Comparison of ENCODE assay signal across 29 mouse cellular contexts in the genomic region with DNA sequence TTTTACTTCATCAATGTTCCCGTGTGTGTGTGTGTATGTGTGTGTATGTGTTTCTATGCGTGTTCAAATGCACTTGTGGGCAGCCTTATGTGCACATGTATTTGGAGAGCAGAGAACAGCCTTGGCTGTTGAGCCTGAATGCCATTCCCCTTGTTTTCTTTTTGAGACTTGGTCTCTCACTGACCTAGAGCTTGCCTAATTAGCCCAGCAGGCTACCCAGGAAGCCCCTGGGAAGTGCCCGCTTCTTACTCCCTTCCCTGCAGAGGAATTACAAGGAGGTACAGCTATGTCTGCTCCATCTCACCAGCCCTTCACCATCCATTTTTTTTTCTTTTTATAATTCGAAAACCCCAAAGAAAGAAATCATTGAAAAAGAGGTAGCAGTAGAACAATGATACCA. TPM values are rescaled to one million over a fixed set of nuclear protein-coding genes. Genes with fewer than 3 reads are reported as not detected.
DNase-seq lines count a peak whose midpoint lies in the region; ATAC-seq and TF ChIP-seq lines count a peak whose summit lies in the region.
"Had no signal": no experiment of that assay in that cellular context is flagged by ENCODE, and none has a peak within 500 bp of the region (broad histone marks: within the 10 kb centered on the region; RNA-seq: fewer than 3 reads in every experiment).

No protein-coding gene starts in this region.

- no peaks in the 10 kb centered on the region for H3K27me3 ChIP-seq in forebrain, embryonic 11.5 days (ENCODE audit: control insufficient read depth, insufficient read depth, low read length)
- no peaks in the 10 kb centered on the region for H3K27me3 ChIP-seq in forebrain, postnatal 0 days (ENCODE audit: insufficient read depth, low read length)
- H3K27me3 ChIP-seq in midbrain, embryonic 12.5 days, result no peaks in the 10 kb centered on the region
- H3K27me3 ChIP-seq in midbrain, embryonic 13.5 days, result no peaks in the 10 kb centered on the region
- H3K27me3 ChIP-seq: hindbrain, embryonic 13.5 days; liver, embryonic 13.5 days; neural tube, embryonic 15.5 days had no signal

- no peaks in the 10 kb centered on the region for H3K36me3 ChIP-seq in forebrain, embryonic 11.5 days (ENCODE audit: control insufficient read depth, insufficient read depth, low read length)
- H3K36me3 ChIP-seq in forebrain, postnatal 0 days (ENCODE audit: insufficient read depth), result no peaks in the 10 kb centered on the region
- no peaks in the 10 kb centered on the region for H3K36me3 ChIP-seq in midbrain, embryonic 12.5 days
- H3K36me3 ChIP-seq in midbrain, embryonic 13.5 days, result no peaks in the 10 kb centered on the region
- H3K36me3 ChIP-seq: heart, embryonic 12.5 days; hindbrain, embryonic 13.5 days; liver, embryonic 13.5 days; neural tube, embryonic 15.5 days had no signal

- H3K4me1 ChIP-seq in forebrain, embryonic 11.5 days (replicated peaks; ENCODE audit: control insufficient read depth, insufficient read depth, low read length), result peaks cover 4% of the 10 kb centered on the region; the same call in 1 of the 2 replicates
- H3K4me1 ChIP-seq in forebrain, postnatal 0 days (ENCODE audit: insufficient read depth), result peaks cover 5% of the 10 kb centered on the region
- H3K4me1 ChIP-seq in midbrain, embryonic 12.5 days, result peaks cover 14% of the 10 kb centered on the region; the same call in 1 of the 2 replicates
- H3K4me1 ChIP-seq in midbrain, embryonic 13.5 days (replicated peaks), result peaks cover 34% of the 10 kb centered on the region
- H3K4me1 ChIP-seq: liver, embryonic 13.5 days had no signal

- ATAC-seq in forebrain, embryonic 11.5 days (replicated peaks; ENCODE audit: low FRiP score), result peak; percentile 61
- ATAC-seq in forebrain, postnatal 0 days, result no peak
- ATAC-seq in midbrain, embryonic 12.5 days (ENCODE audit: low FRiP score, low read depth), result 0 out of 2 replicates have a peak, but pooled peaks have one; percentile 25
- no peak for ATAC-seq in midbrain, embryonic 13.5 days
- ATAC-seq: CD4-positive, CD25-positive, alpha-beta regulatory T cell, adult 4 months; intestine, embryonic 16.5 days; lung, postnatal 0 days had no signal

- WGBS in forebrain, embryonic 11.5 days, result 8% methylated on average over 4 of the region's 4 CpGs
- 6% methylated on average over 4 of the region's 4 CpGs for WGBS in forebrain, postnatal 0 days
- WGBS in midbrain, embryonic 12.5 days, result 10% methylated on average over 4 of the region's 4 CpGs
- WGBS in midbrain, embryonic 13.5 days, result 17% methylated on average over 4 of the region's 4 CpGs

- no peak for TF ChIP-seq CTCF in forebrain, postnatal 0 days (IDR thresholded peaks at IDR 0.05; ENCODE audit: low read depth)

- 0 out of 2 replicates have a peak overlapping the region, but pooled peaks have one; percentile 11 for H3K4me2 ChIP-seq in forebrain, embryonic 11.5 days (ENCODE audit: low read depth, low read length, severe bottlenecking)
- H3K4me2 ChIP-seq in forebrain, postnatal 0 days (ENCODE audit: low read depth), result no peak overlapping the region
- no peak overlapping the region for H3K4me2 ChIP-seq in midbrain, embryonic 12.5 days (replicated peaks)
- H3K4me2 ChIP-seq in midbrain, embryonic 13.5 days (replicated peaks), result no peak overlapping the region
- H3K4me2 ChIP-seq: heart, embryonic 12.5 days; hindbrain, embryonic 13.5 days; liver, embryonic 13.5 days; neural tube, embryonic 15.5 days had no signal

- no peak overlapping the region for H3K9ac ChIP-seq in forebrain, embryonic 11.5 days (ENCODE audit: low read length)
- no peak overlapping the region for H3K9ac ChIP-seq in forebrain, postnatal 0 days
- H3K9ac ChIP-seq in midbrain, embryonic 12.5 days (replicated peaks), result no peak overlapping the region
- H3K9ac ChIP-seq in midbrain, embryonic 13.5 days (replicated peaks), result no peak overlapping the region
- H3K9ac ChIP-seq: heart, embryonic 12.5 days; hindbrain, embryonic 13.5 days; liver, embryonic 13.5 days; neural tube, embryonic 15.5 days had no signal

- no peaks in the 10 kb centered on the region for H3K9me3 ChIP-seq in forebrain, embryonic 11.5 days (ENCODE audit: control insufficient read depth, low read length)
- no peaks in the 10 kb centered on the region for H3K9me3 ChIP-seq in forebrain, postnatal 0 days (ENCODE audit: low read length)
- no peaks in the 10 kb centered on the region for H3K9me3 ChIP-seq in midbrain, embryonic 12.5 days
- H3K9me3 ChIP-seq in midbrain, embryonic 13.5 days, result no peaks in the 10 kb centered on the region
- H3K9me3 ChIP-seq: heart, embryonic 12.5 days; hindbrain, embryonic 13.5 days; liver, embryonic 13.5 days; neural tube, embryonic 15.5 days had no signal

- H3K27ac ChIP-seq in forebrain, embryonic 11.5 days (ENCODE audit: low read depth, low read length), result peak overlapping the region; percentile 31; the same call in 1 of the 2 replicates
- H3K27ac ChIP-seq in forebrain, postnatal 0 days (ENCODE audit: low read depth, low read length), result no peak overlapping the region
- H3K27ac ChIP-seq in midbrain, embryonic 12.5 days (replicated peaks), result no peak overlapping the region
- no peak overlapping the region for H3K27ac ChIP-seq in midbrain, embryonic 13.5 days
- H3K27ac ChIP-seq: gastrocnemius, adult 2 months; heart, adult 2 months; hindbrain, embryonic 13.5 days; liver, embryonic 13.5 days; neural tube, embryonic 15.5 days; stomach, postnatal 0 days had no signal

- DNase-seq in forebrain, embryonic 11.5 days (ENCODE audit: low spot score), result peak; percentile 63
- DNase-seq in forebrain, postnatal 0 days, result no peak
- peak; percentile 4 for DNase-seq in mesoderm, embryonic 11.5 days (ENCODE audit: low read depth, low spot score)
- no peak for DNase-seq in urinary bladder, postnatal 25 days (ENCODE audit: low spot score)
- DNase-seq in right cerebral cortex, postnatal 4 days, result no peak
- DNase-seq: adrenal gland, postnatal 25 days; cerebellum, adult 18-20 months; gastrocnemius, adult 2 months; heart, adult 2 months; heart, postnatal 4 days; kidney, adult 9 months; kidney, postnatal 10 days; layer of hippocampus, postnatal 36 days; left cerebral cortex, postnatal 4 days; liver, embryonic 13.5 days; lung, adult 18-20 months; lung, postnatal 4 days; right cerebral cortex, adult 18-20 months; thymus, adult 18-20 months; thymus, postnatal 25 days had no signal

- H3K4me3 ChIP-seq in forebrain, embryonic 11.5 days (ENCODE audit: low read depth, low read length), result no peak overlapping the region
- H3K4me3 ChIP-seq in forebrain, postnatal 0 days (ENCODE audit: low read depth, low read length), result no peak overlapping the region
- H3K4me3 ChIP-seq in midbrain, embryonic 12.5 days, result no peak overlapping the region
- no peak overlapping the region for H3K4me3 ChIP-seq in midbrain, embryonic 13.5 days (replicated peaks)
- H3K4me3 ChIP-seq: gastrocnemius, adult 2 months; heart, adult 2 months; heart, embryonic 12.5 days; hindbrain, embryonic 13.5 days; liver, embryonic 13.5 days; neural tube, embryonic 15.5 days had no signal

RNA-seq across cellular contexts. Expression of a gene that starts 44.6 kb away (rescaled TPM):
- polyA plus RNA-seq in forebrain, embryonic 11.5 days (2014; fragmentation: Nextera tagmentation; extraction: Ambion mirVana), result 6.4 and 6.7 TPM in 2 replicates
- 91.5 and 101 TPM in 2 replicates for total RNA-seq in forebrain, postnatal 0 days (2014; rRNA removed)
- polyA plus RNA-seq in forebrain, postnatal 0 days (2015; fragmentation: Nextera tagmentation; extraction: Ambion mirVana), result 32.7 and 50.1 TPM in 2 replicates
- 14.8 and 15.4 TPM in 2 replicates for polyA plus RNA-seq in midbrain, embryonic 12.5 days (2016; fragmentation: Nextera tagmentation; extraction: Ambion mirVana)
- polyA plus RNA-seq in midbrain, embryonic 13.5 days (2015; fragmentation: Nextera tagmentation; extraction: Ambion mirVana), result 28.5 and 32.1 TPM in 2 replicates

Comparison
In these comparisons a context has a peak if more than half of its experiments do, and no peak if none do; other contexts are left out.
1. ATAC-seq: peak in forebrain, embryonic 11.5 days (single experiment) and midbrain, embryonic 12.5 days (single experiment); none in forebrain, postnatal 0 days (single experiment) and midbrain, embryonic 13.5 days (single experiment).
2. DNase-seq: peak in forebrain, embryonic 11.5 days (single experiment) and mesoderm, embryonic 11.5 days (single experiment); none in forebrain, postnatal 0 days (single experiment), urinary bladder, postnatal 25 days (single experiment) and right cerebral cortex, postnatal 4 days (single experiment).